Mouse (Mus musculus) liver, adult 2 months (tissue): Measurements from ENCODE around the gene Tcf7l1. TPM values are rescaled to one million over a fixed set of nuclear protein-coding genes. Genes with fewer than 3 reads are reported as not detected.
A peak's percentile ranks its signal among the peaks of the same experiment; 100 is the strongest.

Source experiments
- DNase-seq: peaks from one replicate; pipeline ENCODE4 v3.0.0-alpha.2; 2011; ENCODE audit warnings: low read depth, low spot score; ENCODE audit errors: extremely low read depth
- H3K27ac ChIP-seq: fragments of 200-500 bp; replicated peaks from 2 replicates; pipeline ENCODE4 v1.5.1; 2012; ENCODE audit warnings: low read depth, mild to moderate bottlenecking, control low read depth, inconsistent platforms, low read length; ENCODE audit not compliant: insufficient read depth
- H3K27me3 ChIP-seq: fragments of 200-500 bp; 2 replicates; pipeline ENCODE4 v1.6.1; 2012; ENCODE audit warnings: mild to moderate bottlenecking, moderate library complexity, low read length, inconsistent platforms; ENCODE audit not compliant: control insufficient read depth, insufficient read depth
- H3K36me3 ChIP-seq: fragments of 200-500 bp; 2 replicates; pipeline ENCODE4 v1.6.1; 2012; ENCODE audit warnings: low read length, inconsistent platforms; ENCODE audit not compliant: control insufficient read depth, insufficient read depth
- H3K4me1 ChIP-seq: fragments of 200-500 bp; 2 replicates; pipeline ENCODE4 v1.6.1; 2011; ENCODE audit warnings: low read length; ENCODE audit not compliant: control insufficient read depth, insufficient read depth
- H3K4me3 ChIP-seq: fragments of 200-500 bp; 2 replicates; pipeline ENCODE4 v1.5.1; 2011; ENCODE audit warnings: low read depth, mild to moderate bottlenecking, control low read depth, low read length, moderate library complexity; ENCODE audit not compliant: insufficient read depth
- H3K79me2 ChIP-seq: fragments of 200-500 bp; 2 replicates; pipeline ENCODE4 v1.6.1; 2012; ENCODE audit warnings: inconsistent platforms, mild to moderate bottlenecking, low read length, moderate library complexity; ENCODE audit not compliant: control insufficient read depth, insufficient read depth
- H3K9ac ChIP-seq: fragments of 200-500 bp; 2 replicates; pipeline ENCODE4 v1.6.1; 2012; ENCODE audit warnings: low read depth, mild to moderate bottlenecking, control low read depth, inconsistent platforms, low read length
- CTCF ChIP-seq: fragments of 200-500 bp; IDR thresholded peaks from 2 replicates; pipeline ENCODE4 v1.5.1; 2011; ENCODE audit warnings: low read depth, low read length, control low read depth
- POLR2A ChIP-seq: fragments of 200-500 bp; IDR thresholded peaks from 2 replicates; pipeline ENCODE4 v1.6.1; 2011; ENCODE audit warnings: low read length, control low read depth; ENCODE audit not compliant: insufficient read depth; ENCODE audit errors: extremely low read depth
- WGBS: fragments of 180-500 bp; shearing (Covaris S2); methylation state at CpG from one replicate; pipeline ENCODE4 v1.1.7; 2018; 5-methylcytosine and 5-hydroxymethylcytosine counted together
- polyA plus RNA-seq: library from polyadenylated mRNA; depleted of rRNA; stranded (reverse); fragments of >200 nt; gene quantifications from 2 replicates; pipeline ENCODE4 v1.2.3, GENCODE M21; 2012
- total RNA-seq: library from RNA; depleted of rRNA; stranded (reverse); fragments of >200 nt; gene quantifications from 2 replicates; pipeline ENCODE4 v1.2.3, GENCODE M21; 2014

Gene Tcf7l1
- total and polyA plus RNA-seq, 2 experiments = 0.92 to 6.9 TPM

- H3K9ac ChIP-seq = no peak overlapping the region
- no peak overlapping the region for H3K4me3 ChIP-seq
- H3K27me3 ChIP-seq = no peaks in the 10 kb centered on the region
- no peak overlapping the region for H3K27ac ChIP-seq
- WGBS = 75% methylated on average over 5 of the region's 5 CpGs
- DNase-seq = no peak
- H3K79me2 ChIP-seq = 0 out of 2 replicates have a peak, but pooled peaks cover 5% of the 10 kb centered on the region
- TF ChIP-seq CTCF (no peak), POLR2A (no peak)
- peaks cover 25% of the 10 kb centered on the region for H3K4me1 ChIP-seq
- H3K36me3 ChIP-seq = no peaks in the 10 kb centered on the region; the same call in 1 of the 2 replicates
Measured at GRCm38 (mm10) chr6:72593914-72594313, 195.1 kb downstream of the Tcf7l1 start.

- H3K27ac ChIP-seq = no peak overlapping the region
- WGBS = 91% methylated on average over 6 of the region's 6 CpGs
- no peak for TF ChIP-seq CTCF
- no peak for TF ChIP-seq POLR2A
Measured at GRCm38 (mm10) chr6:72593011-72593803, 195.8 kb downstream of the Tcf7l1 start.

GRCm38 (mm10) chr6:72590111-72590510, 198.9 kb downstream of the Tcf7l1 start:
- 0 out of 2 replicates have a peak, but pooled peaks cover under 1% of the 10 kb centered on the region for H3K79me2 ChIP-seq
- no peak overlapping the region for H3K9ac ChIP-seq
- peak; percentile 77 for DNase-seq
- no peak for TF ChIP-seq POLR2A
- no peak for TF ChIP-seq CTCF
- no peak overlapping the region for H3K4me3 ChIP-seq
- H3K4me1 ChIP-seq = peaks cover 16% of the 10 kb centered on the region
- peak overlapping the region; percentile 85 for H3K27ac ChIP-seq
- H3K36me3 ChIP-seq = no peaks in the 10 kb centered on the region; the same call in 1 of the 2 replicates
- no peaks in the 10 kb centered on the region for H3K27me3 ChIP-seq

More at GRCm38 (mm10) chr6:72593011-72593803, 195.8 kb downstream of the Tcf7l1 start:
- H3K4me1 ChIP-seq = peaks cover 25% of the 10 kb centered on the region
- H3K79me2 ChIP-seq = 0 out of 2 replicates have a peak, but pooled peaks cover 5% of the 10 kb centered on the region
- H3K36me3 ChIP-seq = no peaks in the 10 kb centered on the region; the same call in 1 of the 2 replicates
- H3K9ac ChIP-seq = no peak overlapping the region
- DNase-seq = no peak
- H3K27me3 ChIP-seq = no peaks in the 10 kb centered on the region
- H3K4me3 ChIP-seq = no peak overlapping the region

- TF ChIP-seq POLR2A (no peak), CTCF (no peak)
- H3K79me2 ChIP-seq = no peaks in the 10 kb centered on the region
- no peak overlapping the region for H3K4me3 ChIP-seq
- no peak for DNase-seq
- H3K36me3 ChIP-seq = no peaks in the 10 kb centered on the region; the same call in 1 of the 2 replicates
- peaks cover 22% of the 10 kb centered on the region for H3K4me1 ChIP-seq
- no peak overlapping the region for H3K9ac ChIP-seq
- H3K27me3 ChIP-seq = no peaks in the 10 kb centered on the region
- no peak overlapping the region for H3K27ac ChIP-seq
Measured at GRCm38 (mm10) chr6:72588307-72588706, 200.7 kb downstream of the Tcf7l1 start.

- H3K4me1 ChIP-seq = peaks cover 27% of the 10 kb centered on the region
- TF ChIP-seq CTCF = no peak
- no peak for TF ChIP-seq POLR2A
- no peaks in the 10 kb centered on the region for H3K79me2 ChIP-seq
- WGBS = 36% methylated on average over 3 of the region's 3 CpGs
- no peak overlapping the region for H3K27ac ChIP-seq
- DNase-seq = no peak
- no peak overlapping the region for H3K9ac ChIP-seq
- no peaks in the 10 kb centered on the region; the same call in 1 of the 2 replicates for H3K36me3 ChIP-seq
- H3K27me3 ChIP-seq = no peaks in the 10 kb centered on the region
- no peak overlapping the region for H3K4me3 ChIP-seq
Measured at GRCm38 (mm10) chr6:72586701-72587100, 202.4 kb downstream of the Tcf7l1 start.

GRCm38 (mm10) chr6:72584154-72584553, 204.9 kb downstream of the Tcf7l1 start:
- no peaks in the 10 kb centered on the region for H3K27me3 ChIP-seq
- H3K27ac ChIP-seq = peak overlapping the region; percentile 92
- peak; percentile 96 for DNase-seq
- 25% methylated on average over 11 of the region's 11 CpGs for WGBS
- peaks cover 10% of the 10 kb centered on the region; the same call in 1 of the 2 replicates for H3K36me3 ChIP-seq
- H3K4me1 ChIP-seq = peaks cover 20% of the 10 kb centered on the region
- TF ChIP-seq CTCF = no peak
- TF ChIP-seq POLR2A = no peak
- no peak overlapping the region for H3K4me3 ChIP-seq
- no peaks in the 10 kb centered on the region for H3K79me2 ChIP-seq
- no peak overlapping the region for H3K9ac ChIP-seq
